Mouse (Mus musculus) left cerebral cortex, adult 9 months (tissue): ENCODE measurements around the gene Pknox2.
A peak's percentile ranks its signal among the peaks of the same experiment; 100 is the strongest.

Experiments
- DNase-seq, 2 experiments: peaks; one replicate each; pipeline ENCODE4 v3.0.0; 2022; ENCODE audit warnings: low spot score in 2 of 2

Gene Pknox2

GRCm38 (mm10) chr9:37051669-37052068, 95.5 kb downstream of the Pknox2 start:
- DNase-seq, result no peak

GRCm38 (mm10) chr9:37047490-37047889, 99.7 kb downstream of the Pknox2 start:
- no peak for DNase-seq

DNA sequence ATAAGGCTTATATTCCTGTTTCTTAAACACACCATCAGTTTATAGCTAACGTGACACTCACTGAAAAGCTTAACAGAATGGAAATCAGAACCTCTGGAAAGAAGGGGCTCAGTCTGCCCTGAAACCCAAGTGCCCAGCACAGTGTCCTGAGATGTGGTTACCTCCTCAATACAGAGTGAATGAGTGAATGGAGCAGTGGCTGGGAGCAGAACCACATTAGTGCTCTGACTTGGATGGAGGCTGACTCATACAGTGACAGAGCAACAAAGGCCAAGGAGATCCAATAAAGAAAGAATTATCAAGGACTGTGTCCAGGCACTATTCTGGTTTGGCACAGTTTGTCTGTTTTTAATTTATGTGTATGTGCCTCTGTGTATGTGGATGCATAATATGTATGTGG, 101.3 kb downstream of the Pknox2 start:
- DNase-seq, result no peak

DNA sequence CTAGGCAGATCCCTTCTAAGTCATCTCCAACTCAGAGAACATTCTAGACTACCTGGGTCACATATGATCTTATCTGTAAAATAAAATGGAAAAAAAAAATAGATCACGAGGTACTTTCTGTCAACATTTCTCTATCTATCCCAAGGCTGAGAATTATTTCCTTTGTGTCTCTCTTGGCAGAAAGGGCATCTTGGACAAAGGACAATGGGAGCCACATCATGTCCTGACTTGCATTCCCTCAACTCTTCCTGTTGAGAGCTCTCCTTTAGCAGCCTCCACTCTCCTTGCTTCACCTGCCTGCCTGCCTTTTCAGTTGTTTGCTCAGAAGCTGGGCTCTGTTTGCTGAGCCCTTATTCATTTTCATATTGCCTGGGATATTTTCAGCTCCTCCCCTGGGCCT, 103.0 kb downstream of the Pknox2 start:
- no peak for DNase-seq

- DNase-seq, result no peak
Observed at GRCm38 (mm10) chr9:37038859-37039258, 108.3 kb downstream of the Pknox2 start.

DNA sequence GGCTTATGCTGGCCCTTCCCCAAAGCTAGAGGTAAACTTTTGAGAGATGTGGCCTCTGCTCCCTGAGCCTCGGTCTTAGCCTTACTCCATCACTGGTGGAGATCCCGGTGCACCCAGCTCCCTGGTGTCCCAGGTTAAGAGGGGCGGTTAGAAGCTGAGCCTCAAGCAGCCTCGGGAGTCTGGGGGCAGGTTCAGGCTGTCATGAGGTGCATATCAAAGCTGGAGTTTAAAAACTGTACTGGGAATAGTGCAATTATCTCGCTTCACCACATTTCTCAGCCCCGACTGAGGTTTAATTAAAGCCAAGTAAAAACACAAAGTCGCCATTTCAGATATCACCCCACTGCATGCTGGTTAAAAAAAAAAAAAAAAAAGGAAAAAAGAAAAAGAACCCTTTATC, 108.8 kb downstream of the Pknox2 start:
- no peak for DNase-seq

GRCm38 (mm10) chr9:37037405-37037804, 109.8 kb downstream of the Pknox2 start:
- no peak for DNase-seq

DNA sequence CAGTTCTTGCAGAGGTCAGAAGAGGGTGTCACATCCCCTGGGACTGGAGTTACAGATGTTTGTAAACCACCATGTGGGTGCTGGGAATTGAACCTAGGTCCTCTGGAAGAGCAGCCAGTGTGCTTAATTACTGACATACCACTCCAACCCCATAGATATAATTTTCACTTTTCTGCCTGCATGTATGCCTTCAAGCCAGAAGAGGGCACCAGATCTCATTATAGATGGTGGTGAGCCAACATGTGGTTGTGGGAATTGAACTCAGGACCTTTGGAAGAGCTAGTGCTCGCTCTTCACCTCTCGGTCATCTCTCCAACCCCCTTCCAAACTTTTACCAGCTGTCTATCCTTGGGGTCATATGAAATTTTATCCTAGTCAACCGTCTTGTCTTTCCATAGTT, 112.0 kb downstream of the Pknox2 start:
- no peak for DNase-seq

DNA sequence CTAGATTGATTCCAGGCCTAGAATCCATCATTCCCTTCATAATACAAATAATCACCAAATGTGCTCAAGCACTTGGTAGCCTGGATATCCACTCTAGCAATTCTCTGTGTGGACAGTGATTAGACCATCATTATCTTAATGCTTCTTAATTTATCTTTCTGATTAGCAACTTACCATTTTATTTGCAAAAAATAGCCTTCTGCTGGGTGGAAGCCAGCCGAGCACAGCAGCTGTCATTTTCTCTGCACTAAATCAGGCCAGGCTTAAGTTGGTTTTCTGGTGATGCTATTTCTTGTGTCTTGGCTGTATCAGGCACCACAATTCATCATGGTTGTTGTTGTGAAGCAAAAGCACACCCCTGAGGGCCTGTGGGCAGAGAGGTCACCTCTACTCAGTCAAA, 112.9 kb downstream of the Pknox2 start:
- DNase-seq, result no peak

GRCm38 (mm10) chr9:37030347-37031213, 116.6 kb downstream of the Pknox2 start:
- DNase-seq, result no peak

DNA sequence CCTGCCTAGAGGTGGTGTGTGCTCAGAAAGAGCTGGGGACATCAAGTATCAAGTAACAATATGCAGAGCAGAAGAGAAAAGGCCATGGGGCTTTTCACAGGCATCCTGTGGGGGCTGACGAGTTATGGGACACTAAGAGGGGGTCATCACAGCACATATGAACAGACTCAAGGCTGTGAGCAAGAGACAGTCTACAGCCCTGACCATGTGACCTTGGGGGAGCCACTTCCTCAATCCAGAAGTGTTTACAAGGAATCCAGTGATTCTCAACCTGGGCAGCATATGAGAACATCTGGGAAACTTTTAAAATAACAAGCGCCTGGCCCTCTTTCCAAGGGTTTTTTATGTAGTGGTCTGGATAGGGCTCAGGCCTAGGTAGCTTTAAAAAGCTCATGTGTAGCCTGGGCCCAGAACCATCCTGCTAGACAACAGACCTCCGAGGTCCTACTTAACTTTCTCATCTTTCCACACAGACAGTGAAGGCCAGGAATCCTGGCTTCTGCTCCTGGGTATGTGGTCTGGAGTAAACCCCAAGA, 117.3 kb downstream of the Pknox2 start:
- no peak for DNase-seq

DNA sequence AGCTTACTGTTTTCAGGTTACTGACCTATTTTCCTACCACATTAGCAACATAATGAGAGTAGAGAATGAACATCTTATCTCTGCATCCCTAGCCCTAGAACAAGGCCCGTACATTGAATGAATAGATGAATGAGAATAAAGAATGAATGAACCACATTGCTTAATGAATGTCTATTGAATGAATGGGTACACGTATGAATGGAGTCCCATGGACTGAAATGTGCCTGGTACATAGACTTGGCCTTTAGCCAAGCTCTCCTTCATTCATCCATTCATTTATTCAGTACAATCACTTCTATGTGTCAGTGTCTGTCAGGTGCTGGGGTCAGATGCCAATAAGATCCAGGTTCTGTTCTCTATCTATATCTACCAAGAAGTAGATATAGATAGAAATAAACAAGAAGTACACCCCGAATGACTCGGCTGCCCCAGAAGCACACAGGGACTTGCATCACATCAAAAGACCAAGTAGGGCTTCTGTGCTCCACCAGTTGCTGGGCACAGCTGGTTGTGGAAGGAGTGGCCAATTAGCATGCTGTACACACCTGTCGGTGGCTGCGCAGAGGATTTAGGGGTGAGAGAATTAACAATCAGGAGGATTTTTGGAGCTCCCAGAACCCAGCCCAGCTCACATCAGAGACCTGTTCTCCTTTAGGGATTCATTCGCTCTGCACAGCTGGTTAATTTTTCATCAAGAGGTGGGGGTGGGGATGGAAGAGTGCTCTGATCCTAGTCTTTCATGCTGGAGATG, 119.2 kb downstream of the Pknox2 start:
- no peak for DNase-seq

DNA sequence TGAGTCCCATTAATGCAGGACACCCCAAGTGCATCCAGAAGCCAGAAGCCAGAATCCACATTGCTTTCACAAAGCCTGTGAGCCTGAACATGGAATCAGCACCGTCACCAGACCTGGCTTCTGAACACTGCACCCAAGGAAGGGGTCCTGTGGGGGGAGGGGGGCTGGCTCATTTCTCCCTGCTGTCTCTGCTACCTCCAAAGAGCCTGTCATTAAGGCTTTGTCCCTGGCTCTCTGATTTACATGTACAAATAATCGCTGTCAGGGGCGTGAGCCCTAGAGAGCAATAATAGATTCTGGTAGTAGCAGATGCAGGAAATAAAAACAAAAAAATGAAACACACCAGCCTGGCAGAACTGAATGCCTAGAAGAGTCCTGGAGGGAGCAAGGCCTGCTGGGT, 121.3 kb downstream of the Pknox2 start:
- no peak for DNase-seq

DNA sequence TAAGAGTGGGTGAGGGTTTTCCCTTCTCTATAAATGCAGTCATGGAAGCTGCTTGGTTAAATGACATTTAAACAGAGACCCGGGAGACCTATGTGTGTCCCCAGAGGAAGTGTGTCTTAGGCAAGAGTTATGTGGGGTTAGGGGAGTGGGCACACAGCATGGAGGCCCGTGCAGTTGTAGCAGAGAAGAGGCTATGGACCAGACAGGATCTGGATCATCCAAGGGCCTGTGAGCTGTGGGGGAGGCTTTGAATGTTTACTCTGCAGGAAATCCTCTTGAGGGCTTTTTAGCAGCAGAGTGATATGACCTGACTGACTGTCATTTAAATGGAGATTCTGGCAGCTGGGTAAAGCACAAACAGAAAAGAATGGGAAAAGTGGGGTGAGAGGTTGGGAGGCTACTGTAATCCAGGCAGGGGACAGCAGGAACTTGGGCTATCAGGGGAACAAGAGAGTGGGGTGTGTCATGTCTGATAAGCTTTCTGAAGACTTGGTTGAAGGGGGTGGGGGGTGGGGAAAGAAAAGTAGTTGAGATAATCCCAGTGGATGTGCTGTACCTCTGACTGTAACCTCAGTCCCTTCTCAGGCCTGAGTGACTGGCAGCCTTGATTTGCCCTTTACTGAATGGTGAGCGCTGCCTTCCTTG, 125.5 kb downstream of the Pknox2 start:
- no peak for DNase-seq

DNA sequence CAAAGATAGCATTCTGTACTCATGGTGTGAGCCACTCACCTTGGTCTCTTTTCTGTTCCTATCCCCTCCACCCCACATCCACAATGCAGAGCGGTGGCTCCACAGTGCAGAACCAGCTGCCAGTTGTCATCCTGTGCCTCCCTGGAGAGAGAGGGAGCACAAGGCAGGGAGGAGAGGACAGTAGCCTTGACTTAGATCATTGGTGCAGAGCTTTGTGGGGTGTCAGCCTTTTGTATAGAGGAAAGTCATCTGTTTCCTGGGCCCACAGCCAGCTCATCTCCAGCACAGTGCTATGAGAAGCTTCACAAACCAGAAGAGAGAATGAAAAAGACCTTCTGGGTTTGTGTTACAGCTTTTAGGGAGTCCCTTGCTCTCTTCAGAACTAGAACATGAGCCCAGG, 129.1 kb downstream of the Pknox2 start:
- DNase-seq, result peak; percentile 58 to 66

GRCm38 (mm10) chr9:37017169-37017568, 130.0 kb downstream of the Pknox2 start:
- no peak for DNase-seq

DNA sequence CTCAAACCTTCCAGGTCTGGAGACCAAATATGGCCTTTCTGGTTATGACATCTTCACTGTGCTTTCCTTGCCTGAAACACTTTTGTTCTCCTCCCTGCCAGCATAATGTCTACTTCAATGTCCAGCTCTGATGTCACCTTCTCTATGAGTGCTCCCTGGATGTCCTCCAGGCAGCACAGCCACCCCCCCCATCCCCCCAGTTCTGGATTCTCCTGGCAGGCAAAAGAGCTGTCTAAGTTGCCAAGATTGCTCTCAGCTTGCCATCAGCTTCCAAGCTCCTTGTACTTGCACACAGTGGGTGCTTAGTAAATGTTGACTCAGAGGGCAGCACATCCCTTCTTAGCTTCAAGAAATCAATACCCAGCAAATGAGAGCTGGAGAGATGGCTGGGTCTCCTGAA, 131.0 kb downstream of the Pknox2 start:
- DNase-seq, result no peak

- DNase-seq, result no peak
Observed at GRCm38 (mm10) chr9:37013565-37013964, 133.6 kb downstream of the Pknox2 start.

DNA sequence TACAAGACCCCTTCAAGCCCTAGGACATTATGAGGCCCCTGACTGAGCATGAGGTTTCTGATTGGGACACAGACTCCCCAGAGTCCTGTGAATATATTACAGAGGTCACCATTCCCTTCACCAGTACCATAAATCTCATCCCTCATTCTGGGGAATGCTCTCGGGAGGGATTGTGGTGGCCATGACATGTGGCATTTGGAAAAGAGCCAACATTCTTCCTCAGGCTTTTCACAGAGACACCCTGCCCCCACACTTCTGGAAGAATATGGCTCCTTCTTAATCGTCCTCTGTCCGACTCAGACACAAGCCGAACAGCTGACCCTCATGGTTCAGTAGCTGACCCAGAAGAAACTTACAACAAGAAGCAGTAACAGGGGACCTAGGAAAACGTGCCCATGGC, 139.1 kb downstream of the Pknox2 start:
- no peak for DNase-seq

DNA sequence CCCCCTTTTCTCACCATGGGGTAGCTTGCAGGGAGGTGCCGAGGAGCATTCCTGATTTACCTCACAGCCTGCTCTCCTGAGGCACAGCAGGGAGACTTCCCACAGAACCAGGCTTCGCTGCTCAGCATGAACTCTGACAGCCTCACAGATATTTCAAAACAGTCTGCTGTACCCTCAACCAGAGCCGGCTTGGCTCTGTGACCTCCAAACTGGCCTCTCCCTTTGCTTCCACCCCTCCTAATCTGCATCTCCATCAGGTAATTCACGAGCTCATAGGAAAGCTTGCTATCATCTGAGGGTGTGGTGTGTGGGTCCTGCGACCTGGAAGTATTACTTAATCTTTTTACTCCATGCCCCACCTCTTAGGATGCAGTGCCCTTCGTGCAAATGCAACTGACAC, 142.5 kb downstream of the Pknox2 start:
- DNase-seq, result no peak

DNA sequence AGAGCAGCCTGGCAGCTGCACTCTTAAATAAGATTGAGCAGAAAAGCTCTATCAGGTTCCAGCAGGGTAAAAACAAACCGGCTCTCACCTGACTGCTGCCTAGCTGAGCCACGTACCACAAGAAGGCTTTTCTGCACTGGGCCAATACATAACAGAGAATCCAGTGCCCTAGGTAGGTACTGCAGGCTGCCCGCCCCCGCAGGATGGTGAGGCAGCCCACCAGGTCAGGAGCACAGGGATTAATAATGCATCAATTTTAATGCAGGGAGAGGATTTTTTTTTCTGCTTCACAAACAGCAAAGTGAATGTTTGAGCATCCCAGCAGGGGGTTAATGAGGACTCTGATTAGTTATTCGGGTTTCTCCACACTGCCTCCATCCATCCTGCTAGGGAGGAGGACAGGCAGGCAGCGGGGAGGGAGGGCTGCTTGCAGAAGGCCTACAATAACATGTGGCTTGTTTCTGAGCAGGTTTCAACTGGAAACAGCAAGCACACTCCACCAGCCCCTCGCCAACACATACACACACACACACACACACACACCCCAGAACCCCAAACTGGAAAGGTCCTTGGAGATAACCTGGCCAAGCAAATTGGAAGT, 145.2 kb downstream of the Pknox2 start:
- DNase-seq, result peak in 1 of 2 experiments; percentile 50

- no peak for DNase-seq
Observed at GRCm38 (mm10) chr9:36999393-36999792, 147.8 kb downstream of the Pknox2 start.
